Mouse (Mus musculus) right cerebral cortex, adult 2 months (tissue): ENCODE measurements around the gene Rad50.

ENCODE experiments used
- DNase-seq, 2 experiments: peaks; one replicate each; pipeline ENCODE4 v3.0.0; 2021 to 2022; ENCODE audit warnings: low spot score in 2 of 2

Rad50 gene

DNA sequence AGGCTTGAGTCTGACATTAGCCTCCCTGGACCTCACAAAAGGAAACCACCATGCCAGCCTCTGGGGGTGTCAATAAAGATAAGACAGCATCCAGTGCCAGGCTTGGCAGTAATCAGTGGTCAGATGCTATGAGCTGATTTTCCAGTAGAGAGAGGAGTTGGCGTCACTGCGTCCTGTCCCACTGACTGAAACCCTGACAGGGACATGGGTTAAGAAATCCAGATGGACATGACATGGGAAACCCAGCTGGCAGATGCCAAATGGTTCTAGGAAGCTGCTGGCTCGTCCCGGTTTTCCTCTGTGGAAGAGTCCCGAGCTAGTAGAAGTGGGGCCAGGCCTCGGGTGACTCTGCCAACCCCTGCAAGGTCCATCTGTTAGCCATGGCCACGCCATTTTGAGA lies 73.5 kb downstream of the Rad50 start:
- no peak for DNase-seq

DNA sequence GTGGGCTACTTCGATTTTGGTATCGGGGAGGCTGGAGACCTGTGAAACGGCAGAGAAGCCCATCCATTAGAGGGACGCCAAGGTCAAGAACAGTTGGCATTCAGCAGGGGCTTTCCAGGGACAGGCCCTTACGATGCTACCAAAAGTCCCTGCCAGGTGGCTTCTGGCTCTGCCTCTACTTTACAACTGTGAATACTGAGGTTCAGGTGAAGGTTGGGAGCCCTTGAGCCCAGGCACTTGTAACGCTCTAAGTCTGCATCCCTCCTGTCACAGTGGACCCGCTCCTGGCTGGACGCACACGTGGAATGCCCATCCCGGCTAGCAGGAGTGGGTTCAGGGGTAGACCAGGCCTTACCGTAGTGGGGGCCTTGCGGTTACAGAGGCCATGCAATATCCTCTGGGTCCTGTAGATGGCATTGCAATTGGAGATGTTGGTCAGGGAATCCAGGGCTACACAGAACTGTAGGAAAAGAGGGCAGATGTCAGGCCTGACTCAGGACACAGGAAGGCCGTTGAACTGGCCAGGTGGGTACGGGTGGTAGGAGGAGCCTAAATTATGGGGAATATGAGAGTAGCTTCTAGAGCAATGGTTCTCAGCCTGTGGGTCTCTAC lies 74.9 kb downstream of the Rad50 start:
- no peak for DNase-seq

DNA sequence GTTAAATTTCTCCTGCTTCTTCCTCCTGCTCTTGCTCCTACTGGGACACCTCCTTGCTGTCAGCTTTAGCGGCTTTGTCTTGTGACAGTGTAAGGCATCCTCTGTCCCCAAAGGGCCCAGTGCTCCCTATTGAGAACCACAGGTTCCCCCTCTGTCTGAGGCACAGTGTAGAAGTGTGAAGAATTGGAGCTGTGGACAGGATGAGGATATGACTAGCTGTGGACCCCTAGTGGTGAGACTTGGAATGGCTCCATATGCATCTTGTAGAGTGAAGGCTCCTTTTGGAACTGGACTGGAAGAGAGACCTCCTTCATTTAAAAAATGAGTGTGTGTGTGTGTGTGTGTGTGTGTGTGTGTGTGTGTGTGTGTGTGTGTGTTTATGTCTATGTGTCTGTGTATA lies 79.3 kb downstream of the Rad50 start:
- DNase-seq = peak; percentile 83 to 84

GRCm38 (mm10) chr11:53626802-53627373 lies 80.2 kb downstream of the Rad50 start:
- no peak for DNase-seq

DNA sequence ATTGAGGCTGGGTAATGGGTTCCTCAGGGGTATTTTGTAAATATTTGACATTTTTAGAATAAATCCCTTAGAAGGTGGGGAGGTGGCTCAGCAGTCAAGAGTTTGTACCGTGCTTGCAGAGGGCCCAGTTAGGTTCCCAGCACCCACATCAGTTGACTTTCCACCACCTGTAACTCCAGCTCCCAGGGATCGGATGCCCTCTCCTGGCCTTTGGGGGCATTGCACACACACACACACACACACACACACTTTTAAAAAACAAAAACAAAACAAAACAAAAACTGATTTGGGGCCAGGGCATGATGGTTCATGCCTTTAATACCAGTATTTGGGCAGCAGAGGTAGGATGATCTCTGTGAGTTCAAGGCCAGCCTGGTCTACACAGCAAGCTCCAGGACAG lies 83.0 kb downstream of the Rad50 start:
- DNase-seq = no peak

GRCm38 (mm10) chr11:53623573-53623972 lies 83.5 kb downstream of the Rad50 start:
- DNase-seq = no peak

DNA sequence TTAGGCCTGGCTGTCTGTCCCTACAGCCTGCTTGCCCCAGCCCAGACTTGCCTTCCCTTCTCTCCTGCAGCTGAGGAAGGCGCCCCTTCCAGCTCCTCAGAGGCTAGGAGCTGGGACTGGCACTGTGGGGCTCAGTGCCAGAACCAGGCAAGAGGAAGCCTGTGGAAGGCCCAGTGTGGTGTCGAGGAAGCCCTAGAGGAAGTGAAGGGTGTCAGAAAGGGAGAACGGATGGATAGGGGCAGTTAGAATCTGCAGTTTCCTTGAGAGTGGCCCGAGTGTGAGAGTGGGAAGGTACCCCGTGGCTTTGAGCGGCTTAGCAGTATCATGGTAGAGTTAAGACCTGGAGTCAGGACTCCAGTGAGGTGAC lies 84.7 kb downstream of the Rad50 start:
- no peak for DNase-seq

- no peak for DNase-seq
Observed at GRCm38 (mm10) chr11:53621582-53622439, 85.3 kb downstream of the Rad50 start.

GRCm38 (mm10) chr11:53620094-53620493 lies 87.0 kb downstream of the Rad50 start:
- DNase-seq = no peak

GRCm38 (mm10) chr11:53619428-53619827 lies 87.7 kb downstream of the Rad50 start:
- DNase-seq = no peak

DNA sequence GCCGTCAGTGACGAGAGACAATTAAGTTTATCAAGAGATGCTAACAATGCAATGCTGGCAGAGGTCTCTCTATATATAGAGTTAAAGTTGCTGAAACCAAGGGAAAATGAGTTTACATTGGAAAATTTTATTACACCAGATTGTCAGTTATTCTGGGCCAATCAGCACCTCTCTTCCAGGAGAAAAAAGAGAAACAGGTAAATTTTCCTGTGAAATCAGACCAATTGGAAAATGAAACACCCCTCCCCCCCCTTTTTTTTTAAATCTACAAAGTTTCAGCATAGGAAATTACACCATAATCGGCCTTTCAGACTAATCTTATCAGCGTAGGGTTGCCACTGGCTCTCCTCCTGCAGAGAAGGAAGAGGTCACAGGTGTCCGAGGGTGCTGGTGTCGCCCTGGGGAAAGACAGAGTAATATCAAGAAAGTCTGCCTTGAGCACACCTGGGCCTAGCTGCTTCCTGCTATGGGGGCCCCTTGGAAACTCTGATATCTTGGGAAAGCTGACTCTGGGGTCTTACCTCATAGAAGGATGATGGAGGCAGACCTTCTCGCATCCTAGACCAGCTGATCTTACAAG lies 88.4 kb downstream of the Rad50 start, which contains the start of gene Il4:
Il4 (minus strand) TSS at position 51 of the 580 bp plus-strand sequence.
- DNase-seq = no peak

DNA sequence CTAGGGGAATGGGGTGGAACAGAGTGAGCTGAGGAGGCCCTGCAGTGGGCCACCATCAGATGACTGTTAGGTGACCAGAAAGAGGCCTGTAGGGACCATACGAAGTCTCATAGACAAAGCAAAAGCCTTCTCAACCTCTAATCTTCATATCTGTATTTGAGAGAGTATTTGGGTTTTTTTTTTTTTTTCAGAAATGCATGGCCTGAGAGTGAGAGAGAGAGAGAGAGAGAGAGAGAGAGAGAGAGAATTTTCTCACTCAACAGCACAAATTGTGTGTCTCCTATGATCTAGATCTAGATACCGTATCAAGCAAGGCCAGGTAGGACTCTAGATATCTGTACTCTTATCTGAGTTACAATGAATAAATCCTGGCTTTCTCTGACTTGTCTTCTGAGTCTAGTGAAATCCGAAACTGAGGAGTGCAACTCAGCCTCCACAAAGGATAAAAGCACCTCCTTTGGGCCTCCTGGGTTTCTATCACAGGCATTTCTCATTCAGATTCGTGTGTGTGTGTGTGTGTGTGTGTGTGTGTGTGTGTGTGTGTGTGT lies 89.5 kb downstream of the Rad50 start:
- DNase-seq = no peak

DNA sequence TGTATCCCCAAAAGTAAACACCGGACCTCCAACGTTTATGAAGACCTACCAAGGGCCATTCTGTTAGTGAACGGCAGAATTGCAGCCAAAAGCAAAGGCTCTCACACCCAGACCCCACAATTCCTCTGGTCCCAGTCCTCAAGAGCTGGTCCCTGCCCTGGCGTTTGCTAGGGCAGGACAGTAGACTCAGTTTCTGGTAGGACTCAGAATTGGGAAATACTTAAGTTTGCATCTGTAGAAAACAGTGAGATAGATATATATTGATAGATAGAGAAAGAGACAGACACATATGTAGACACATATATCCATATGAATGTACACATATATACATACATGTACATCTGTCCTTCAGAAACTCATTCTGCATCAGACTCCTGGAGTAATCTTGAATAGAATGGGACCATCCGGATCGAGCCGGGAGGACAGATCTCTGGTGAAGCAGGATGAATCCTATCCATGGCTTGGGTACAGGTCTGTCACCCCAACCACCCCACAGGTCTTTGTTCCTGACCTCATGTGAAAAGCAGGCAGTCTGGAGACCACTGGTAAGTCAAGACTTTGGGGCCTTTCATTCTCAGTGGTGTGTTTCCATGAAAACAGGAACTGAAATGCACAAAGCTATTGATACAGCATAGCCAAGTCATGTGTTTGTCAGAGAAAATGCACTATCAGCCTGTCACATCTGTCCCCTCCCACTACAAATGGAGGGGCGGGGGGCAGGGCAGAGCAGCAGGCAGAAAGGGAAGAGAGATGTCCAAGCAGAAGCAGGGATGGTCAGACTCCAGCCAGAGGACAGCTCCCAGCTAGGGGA lies 90.2 kb downstream of the Rad50 start:
- no peak for DNase-seq

DNA sequence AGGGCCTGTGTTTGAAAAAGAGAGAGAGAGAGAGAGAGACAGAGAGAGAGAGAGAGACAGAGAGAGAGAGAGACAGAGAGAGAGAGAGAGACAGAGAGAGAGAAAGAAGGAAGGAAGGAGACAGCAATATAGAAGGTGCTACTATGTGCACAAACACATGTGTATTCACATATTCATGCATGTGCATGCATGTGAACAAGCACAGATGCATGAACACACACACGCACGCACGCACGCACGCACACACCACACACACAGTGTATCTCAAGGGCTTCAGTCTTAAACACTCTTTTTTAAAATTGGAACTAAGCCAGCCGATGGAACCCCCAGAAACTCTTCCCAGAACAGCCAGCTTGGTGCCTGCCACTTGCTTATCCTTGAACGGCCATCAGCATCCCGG lies 91.5 kb downstream of the Rad50 start:
- no peak for DNase-seq

DNA sequence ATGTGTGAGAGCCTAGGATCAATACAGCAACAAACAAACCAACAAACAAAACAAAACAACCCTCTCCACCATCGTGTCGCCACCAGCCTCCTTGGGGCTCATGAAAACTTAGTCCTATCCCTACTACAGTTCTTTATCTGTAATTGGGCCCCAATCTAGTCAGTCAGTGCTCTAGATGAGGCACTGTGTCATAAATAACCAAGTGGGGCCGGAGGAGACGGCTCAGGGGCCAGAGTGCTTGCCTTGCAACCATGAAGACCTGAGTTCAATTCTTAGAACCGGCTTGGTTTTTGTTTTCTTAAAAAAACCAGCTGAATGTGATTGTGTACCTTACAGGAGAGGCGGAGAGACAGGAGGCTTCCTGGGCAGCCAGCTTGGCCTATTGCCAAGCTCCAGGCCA lies 91.9 kb downstream of the Rad50 start:
- DNase-seq = no peak

GRCm38 (mm10) chr11:53609672-53610071 lies 97.4 kb downstream of the Rad50 start:
- DNase-seq = no peak

- no peak for DNase-seq
Observed at GRCm38 (mm10) chr11:53609231-53609630, 97.9 kb downstream of the Rad50 start.

DNA sequence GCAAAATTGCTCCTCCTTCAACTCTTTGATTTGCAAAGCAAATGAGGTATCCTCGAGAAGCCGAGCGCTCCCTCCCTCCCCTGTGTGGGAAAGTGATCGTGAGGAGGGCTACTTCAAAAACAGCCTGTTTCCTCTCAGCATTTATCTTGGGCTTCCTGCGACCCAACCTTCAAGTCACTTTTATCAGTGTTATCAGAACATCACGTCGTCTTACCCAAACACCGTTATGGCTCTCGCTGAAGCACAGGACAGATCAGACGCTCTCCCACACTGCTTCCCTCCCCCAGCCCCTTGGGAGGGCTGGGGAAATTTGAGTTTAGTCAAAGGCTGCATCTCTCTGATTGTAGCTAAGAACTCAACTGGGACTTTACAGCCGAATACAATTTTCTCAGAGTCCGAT lies 101.5 kb downstream of the Rad50 start:
- DNase-seq = no peak

DNA sequence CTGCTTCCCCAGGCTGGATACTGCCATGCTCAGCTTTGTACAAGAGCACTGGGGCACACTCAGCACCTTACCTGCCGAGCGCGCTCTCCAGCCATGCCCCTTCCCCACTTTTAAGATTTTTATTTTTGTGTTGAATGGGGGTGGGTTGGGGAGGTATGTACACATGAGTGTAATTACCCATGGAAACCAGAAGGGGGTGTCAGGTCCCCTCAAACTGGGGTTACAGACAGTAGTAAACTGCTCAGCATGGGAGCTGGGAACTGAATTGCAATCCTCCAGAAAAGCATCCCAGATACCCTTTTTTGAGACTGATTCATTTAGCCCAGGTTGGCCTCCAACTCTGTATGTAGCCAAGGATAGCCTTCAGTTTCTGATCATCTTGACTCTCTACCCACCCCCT lies 102.1 kb downstream of the Rad50 start:
- no peak for DNase-seq
